In genomic region chr3:96601251-96601787, GRCm38 (mm10) we compare ENCODE assay signal across 8 mouse cellular contexts. TPM values are rescaled to one million over a fixed set of nuclear protein-coding genes. Genes with fewer than 3 reads are reported as not detected.
A peak's percentile ranks its signal among the peaks of the same experiment; 100 is the strongest.
DNase-seq lines count a peak whose midpoint lies in the region; ATAC-seq and TF ChIP-seq lines count a peak whose summit lies in the region.

No protein-coding gene starts in this region.

- peak; percentile 12 to 29 for DNase-seq in spleen, adult 18-20 months
- no peak for DNase-seq in spleen, postnatal 14 days (ENCODE audit: low spot score in 2 of 2)
- peak; percentile 68 to 71 for DNase-seq in cerebellum, postnatal 36 days
- peak; percentile 50 for DNase-seq in liver
- DNase-seq in naive thymus-derived CD4-positive, alpha-beta T cell, adult 2 months (ENCODE audit: low read depth): peak; percentile 56
- DNase-seq in urinary bladder, postnatal 4 days (ENCODE audit: low spot score in 2 of 2): peak; percentile 74 to 75

- peak overlapping the region; percentile 58 for H3K4me3 ChIP-seq in intestine, postnatal 0 days (ENCODE audit: low read depth, low read length)

- peak; percentile 6; the same call in 1 of the 2 replicates for ATAC-seq in granulocyte monocyte progenitor cell, adult 5-6 weeks (replicated peaks; ENCODE audit: poor library complexity, severe bottlenecking)
- ATAC-seq in intestine, postnatal 0 days: peak; percentile 50

- WGBS in intestine, postnatal 0 days: 5% methylated on average over 33 of the region's 40 CpGs

- H3K27ac ChIP-seq in intestine, postnatal 0 days (ENCODE audit: low read depth, low read length): peak overlapping the region; percentile 88

- no peaks in the 10 kb centered on the region for H3K36me3 ChIP-seq in intestine, postnatal 0 days (ENCODE audit: control insufficient read depth, insufficient read depth)

- no peak for TF ChIP-seq CTCF in intestine, postnatal 0 days (IDR thresholded peaks at IDR 0.05; ENCODE audit: low read depth)

- H3K27me3 ChIP-seq in intestine, postnatal 0 days (replicated peaks; ENCODE audit: control insufficient read depth, insufficient read depth, low read length): peaks cover 39% of the 10 kb centered on the region

- no peaks in the 10 kb centered on the region for H3K9me3 ChIP-seq in intestine, postnatal 0 days (ENCODE audit: control insufficient read depth)

- peak overlapping the region; percentile 66 for H3K9ac ChIP-seq in intestine, postnatal 0 days (ENCODE audit: low read depth, low read length)

- peak overlapping the region; percentile 71 for H3K4me2 ChIP-seq in intestine, postnatal 0 days (replicated peaks; ENCODE audit: low read depth)

- peaks cover 6% of the 10 kb centered on the region; the same call in 1 of the 2 replicates for H3K4me1 ChIP-seq in intestine, postnatal 0 days (replicated peaks; ENCODE audit: control insufficient read depth, insufficient read depth, low read length)

RNA-seq across cellular contexts. Expression of gene Lix1l, which starts 0.4 kb away (rescaled TPM):
- 2.2 and 2.3 TPM in 2 replicates for total RNA-seq in granulocyte monocyte progenitor cell, adult 5-6 weeks (2014; fragmentation: Nextera tagmentation)
- total RNA-seq in granulocyte monocyte progenitor cell, adult 5-6 weeks (2017): 1.7 and 2.1 TPM in 2 replicates
- polyA plus RNA-seq in intestine, postnatal 0 days (2015; fragmentation: Nextera tagmentation; extraction: Ambion mirVana): 2.2 and 2.4 TPM in 2 replicates

RNA-seq across cellular contexts. Expression of gene Ankrd34a, which starts 4.9 kb away (rescaled TPM):
- not detected in 2 replicates for total RNA-seq in granulocyte monocyte progenitor cell, adult 5-6 weeks (2014; fragmentation: Nextera tagmentation)
- total RNA-seq in granulocyte monocyte progenitor cell, adult 5-6 weeks (2017): not detected in 2 replicates
- polyA plus RNA-seq in intestine, postnatal 0 days (2015; fragmentation: Nextera tagmentation; extraction: Ambion mirVana): 0.92 and 1.3 TPM in 2 replicates

RNA-seq across cellular contexts. Expression of gene Polr3gl, which starts 7.3 kb away (rescaled TPM):
- 15.6 and 43.7 TPM in 2 replicates for total RNA-seq in granulocyte monocyte progenitor cell, adult 5-6 weeks (2014; fragmentation: Nextera tagmentation)
- total RNA-seq in granulocyte monocyte progenitor cell, adult 5-6 weeks (2017): 50.5 and 57.8 TPM in 2 replicates
- 16.4 and 18.7 TPM in 2 replicates for polyA plus RNA-seq in intestine, postnatal 0 days (2015; fragmentation: Nextera tagmentation; extraction: Ambion mirVana)

RNA-seq across cellular contexts. Expression of gene Gm16253, which starts 24.5 kb away (rescaled TPM):
- total RNA-seq in granulocyte monocyte progenitor cell, adult 5-6 weeks (2014; fragmentation: Nextera tagmentation): not detected in 2 replicates
- total RNA-seq in granulocyte monocyte progenitor cell, adult 5-6 weeks (2017): not detected in 2 replicates
- polyA plus RNA-seq in intestine, postnatal 0 days (2015; fragmentation: Nextera tagmentation; extraction: Ambion mirVana): 0.31 and 0.41 TPM in 2 replicates

RNA-seq across cellular contexts. Expression of gene Rbm8a, which starts 28.4 kb away (rescaled TPM):
- 112 and 120 TPM in 2 replicates for total RNA-seq in granulocyte monocyte progenitor cell, adult 5-6 weeks (2014; fragmentation: Nextera tagmentation)
- total RNA-seq in granulocyte monocyte progenitor cell, adult 5-6 weeks (2017): 64.5 and 64.7 TPM in 2 replicates
- polyA plus RNA-seq in intestine, postnatal 0 days (2015; fragmentation: Nextera tagmentation; extraction: Ambion mirVana): 72.7 and 73.8 TPM in 2 replicates

Comparison
In these comparisons a context has a peak if more than half of its experiments do, and no peak if none do; other contexts are left out.
1. DNase-seq: peak in spleen, adult 18-20 months (2 of 2), cerebellum, postnatal 36 days (2 of 2), liver (single experiment), naive thymus-derived CD4-positive, alpha-beta T cell, adult 2 months (single experiment) and urinary bladder, postnatal 4 days (2 of 2); none in spleen, postnatal 14 days (0 of 2).